Mouse (Mus musculus) kidney, adult 18-20 months (tissue): ENCODE results near the gene Asap3.

Experiments used
- DNase-seq: peaks from one replicate; pipeline ENCODE4 v3.0.0; 2021

Gene Asap3

GRCm38 (mm10) chr4:136206033-136206893 lies at the start of gene Asap3:
Gene Asap3, plus strand, starts transcription at chr4:136206365.
- peak; percentile 98 for DNase-seq

- no peak for DNase-seq
These were observed 47.7 kb upstream of the Asap3 start for GRCm38 (mm10) chr4:136158498-136158897.

GRCm38 (mm10) chr4:136159802-136160397 lies 46.3 kb upstream of the Asap3 start:
- DNase-seq = peak; percentile 80

DNA sequence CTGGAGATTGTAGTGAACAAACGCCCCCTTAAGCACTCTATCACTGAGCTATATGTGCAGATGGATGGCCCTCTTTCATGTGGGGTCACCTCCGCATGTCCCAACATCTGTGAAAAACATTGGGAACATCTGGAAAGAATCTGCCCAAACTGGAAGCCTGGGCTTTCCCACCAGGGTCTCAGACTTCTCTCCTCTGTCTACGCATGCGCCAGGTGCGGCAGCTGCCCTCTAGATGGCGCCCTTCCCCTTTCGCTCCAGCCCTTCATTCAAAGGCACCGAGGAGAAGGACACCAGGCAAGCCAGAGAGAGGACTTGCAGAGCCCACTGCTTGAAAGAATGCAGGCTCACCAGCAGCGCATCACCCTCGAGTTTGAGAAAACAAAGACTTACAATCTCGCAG lies 42.7 kb upstream of the Asap3 start:
- peak; percentile 88 for DNase-seq

DNA sequence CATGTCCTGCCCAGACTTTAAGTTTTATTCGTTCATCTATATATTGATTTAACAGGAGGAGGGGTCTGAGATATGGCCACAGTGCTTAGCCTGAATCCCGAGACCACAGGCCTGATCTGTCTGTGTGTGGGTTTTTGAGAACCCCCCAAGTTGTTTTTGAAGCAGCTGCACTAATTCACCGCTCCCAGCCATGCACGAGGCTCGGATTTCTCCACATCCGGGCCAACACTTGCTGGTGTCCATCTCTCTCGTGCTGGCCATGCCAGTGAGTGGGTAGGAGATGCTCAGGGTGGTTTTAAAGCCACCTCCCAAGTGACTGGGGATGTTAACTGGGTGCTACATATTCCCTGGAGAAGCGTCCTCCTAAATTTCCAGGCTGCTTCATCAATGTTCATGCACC lies 41.2 kb upstream of the Asap3 start:
- DNase-seq = no peak

- DNase-seq = no peak
These were observed 38.5 kb upstream of the Asap3 start for GRCm38 (mm10) chr4:136167701-136168100.

GRCm38 (mm10) chr4:136170401-136170800 lies 35.8 kb upstream of the Asap3 start:
- DNase-seq = no peak

GRCm38 (mm10) chr4:136171455-136171854 lies 34.7 kb upstream of the Asap3 start:
- DNase-seq = no peak

- peak; percentile 75 for DNase-seq
These were observed 34.1 kb upstream of the Asap3 start, which contains the start of gene E2f2 for GRCm38 (mm10) chr4:136172011-136172541. Gene E2f2, plus strand, starts transcription at chr4:136172394.

GRCm38 (mm10) chr4:136172542-136173209 lies 33.5 kb upstream of the Asap3 start:
- peak; percentile 71 for DNase-seq

- DNase-seq = no peak
These were observed 32.9 kb upstream of the Asap3 start for GRCm38 (mm10) chr4:136173210-136173715.

DNA sequence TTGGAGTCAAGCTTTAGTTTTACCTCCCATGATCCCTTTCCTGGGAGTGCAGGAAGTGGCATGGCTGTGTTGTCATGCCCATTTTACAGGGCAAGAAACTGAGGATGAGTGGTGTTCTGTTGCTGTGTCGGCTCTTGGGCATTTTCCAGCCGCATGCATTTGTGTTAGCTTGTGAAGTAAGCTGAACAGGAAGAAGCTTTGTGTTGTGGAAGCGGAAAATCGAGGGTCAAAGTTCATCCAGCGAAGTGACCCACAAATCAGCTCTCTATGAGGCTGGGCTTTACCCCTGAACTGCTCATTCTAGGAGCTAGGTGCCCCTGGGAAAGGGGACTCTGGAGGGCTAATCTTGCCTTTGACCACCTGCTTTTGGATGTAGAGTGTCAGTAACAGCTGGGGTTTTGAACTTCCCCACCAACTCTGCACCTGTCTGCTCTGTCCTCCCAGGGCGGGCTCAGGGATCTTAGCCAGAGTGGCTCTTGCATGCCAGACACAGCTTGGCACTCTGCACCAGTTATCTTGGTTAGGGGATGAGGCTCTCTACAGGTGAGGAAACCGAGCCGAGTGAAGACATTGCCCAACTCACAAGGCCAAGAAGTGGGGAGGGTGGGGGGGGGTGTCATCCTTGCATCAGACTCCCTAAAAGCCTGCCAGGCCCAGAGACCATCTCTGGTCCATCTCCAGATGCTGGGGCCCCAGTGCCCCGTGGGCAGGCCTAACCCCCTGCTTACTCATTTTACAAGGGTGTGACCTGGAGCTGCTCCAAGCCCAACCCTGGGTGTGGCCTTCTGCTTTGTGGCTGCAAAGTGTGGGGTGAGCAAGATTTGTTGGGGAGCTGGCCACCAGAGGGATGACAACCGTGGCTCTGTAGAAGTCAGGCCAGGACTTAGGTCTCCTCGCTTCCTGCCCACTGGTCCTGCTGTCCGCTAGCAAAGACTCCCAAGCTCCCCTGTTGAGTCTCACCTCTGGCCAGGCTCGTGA lies 31.7 kb upstream of the Asap3 start:
- no peak for DNase-seq

DNA sequence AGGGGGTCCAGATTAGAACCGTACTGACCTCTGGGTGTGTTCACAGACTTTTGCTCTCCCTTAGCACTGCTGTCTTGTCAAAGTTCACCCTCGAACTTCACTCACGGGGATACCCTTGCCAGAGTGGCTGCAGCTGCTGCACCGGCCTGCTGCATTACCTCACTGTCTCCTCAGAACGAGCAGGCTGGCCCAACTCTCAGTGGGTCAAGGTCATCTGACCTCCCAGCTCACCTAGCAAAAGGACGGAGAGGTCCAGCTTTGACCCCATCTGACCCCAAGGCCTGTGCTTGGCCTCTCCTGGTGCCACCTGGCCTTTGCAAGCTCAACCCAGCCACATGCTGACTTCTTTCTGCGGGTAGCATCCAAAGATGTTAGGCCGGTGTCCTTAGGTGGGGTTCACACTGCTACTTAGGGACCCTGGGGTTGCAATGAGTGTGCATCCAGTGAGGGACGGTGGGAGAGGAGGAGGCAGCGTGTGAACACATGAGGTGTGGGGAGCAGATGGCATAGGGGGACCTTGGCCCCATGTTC lies 30.1 kb upstream of the Asap3 start:
- no peak for DNase-seq

DNA sequence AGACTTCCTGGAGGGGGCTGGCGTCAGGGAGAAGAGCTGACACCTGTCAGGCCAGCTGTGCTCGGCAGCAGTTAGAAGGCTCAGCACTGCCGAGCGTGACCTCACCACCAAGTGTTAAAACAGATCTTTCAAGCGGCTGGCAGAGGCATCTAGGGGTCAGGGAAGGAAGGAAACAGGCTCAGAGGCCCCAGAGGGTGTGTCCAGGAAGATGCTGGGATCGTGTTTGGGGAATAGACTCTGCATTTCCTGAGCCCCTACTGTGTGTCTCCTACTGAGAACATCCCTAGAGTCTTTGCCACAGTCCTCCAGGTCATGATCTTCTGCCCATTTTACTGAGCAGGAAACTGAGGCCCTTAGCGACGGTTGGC lies 28.9 kb upstream of the Asap3 start:
- peak; percentile 26 for DNase-seq

- peak; percentile 52 for DNase-seq
These were observed 28.3 kb upstream of the Asap3 start for GRCm38 (mm10) chr4:136177612-136178474.

DNA sequence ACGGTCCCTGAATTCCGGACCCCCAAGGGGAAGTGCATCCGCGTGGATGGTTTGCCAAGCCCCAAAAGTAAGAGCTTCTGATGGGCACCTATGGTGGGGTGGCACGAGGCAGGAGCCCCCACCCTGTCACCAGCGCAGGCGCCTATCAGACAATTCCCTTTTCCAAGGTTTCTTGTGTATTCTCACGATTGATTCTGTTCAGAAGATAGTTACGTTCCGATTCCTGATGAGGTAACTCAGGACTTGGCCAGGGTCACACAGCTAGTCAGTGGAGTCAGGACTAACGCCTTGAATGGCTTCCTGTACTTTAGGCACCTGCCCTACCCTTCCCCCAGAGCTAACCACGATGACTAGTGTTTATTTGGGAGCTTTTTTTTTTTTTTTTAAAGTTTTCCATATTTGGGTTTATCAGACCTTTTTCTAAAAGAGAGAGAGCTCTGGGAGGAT lies 27.7 kb upstream of the Asap3 start:
- DNase-seq = no peak

GRCm38 (mm10) chr4:136179456-136179855 lies 26.7 kb upstream of the Asap3 start:
- DNase-seq = no peak

DNA sequence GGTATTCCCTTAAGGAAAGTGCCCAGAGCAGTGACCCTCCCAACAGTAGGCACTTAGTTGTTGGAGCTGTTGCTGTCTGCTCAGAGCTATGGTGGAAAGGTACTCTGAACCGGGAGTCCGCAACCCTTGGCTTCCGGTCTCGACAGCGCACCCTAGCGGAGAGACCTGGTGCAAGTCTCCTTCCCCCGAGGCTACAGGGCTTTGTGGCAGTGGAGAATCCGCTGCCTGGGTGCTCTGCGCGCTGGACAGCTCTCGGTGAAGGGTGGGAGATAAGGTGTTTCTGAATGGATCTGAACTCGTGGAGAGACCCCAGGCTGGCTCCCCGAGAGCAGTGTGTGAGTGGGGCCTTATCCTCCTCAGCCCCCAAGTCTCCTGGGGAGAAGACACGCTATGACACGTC lies 26.2 kb upstream of the Asap3 start:
- DNase-seq = peak; percentile 89

- peak; percentile 83 for DNase-seq
These were observed 25.5 kb upstream of the Asap3 start for GRCm38 (mm10) chr4:136180408-136181330.

GRCm38 (mm10) chr4:136181367-136181766 lies 24.8 kb upstream of the Asap3 start:
- no peak for DNase-seq
